Mouse (Mus musculus): ENCODE data around the gene Prkaca.

GRCm38 (mm10) chr8:83964015-83964765 is 8.6 kb upstream of the Prkaca start:
- TF ChIP-seq POLR2A (IDR thresholded peaks at IDR 0.05; ENCODE audit: extremely low read depth, insufficient read depth, low read length) (no peak), CTCF (IDR thresholded peaks at IDR 0.05; ENCODE audit: low read depth, low read length) (no peak)
